In the genomic region with DNA sequence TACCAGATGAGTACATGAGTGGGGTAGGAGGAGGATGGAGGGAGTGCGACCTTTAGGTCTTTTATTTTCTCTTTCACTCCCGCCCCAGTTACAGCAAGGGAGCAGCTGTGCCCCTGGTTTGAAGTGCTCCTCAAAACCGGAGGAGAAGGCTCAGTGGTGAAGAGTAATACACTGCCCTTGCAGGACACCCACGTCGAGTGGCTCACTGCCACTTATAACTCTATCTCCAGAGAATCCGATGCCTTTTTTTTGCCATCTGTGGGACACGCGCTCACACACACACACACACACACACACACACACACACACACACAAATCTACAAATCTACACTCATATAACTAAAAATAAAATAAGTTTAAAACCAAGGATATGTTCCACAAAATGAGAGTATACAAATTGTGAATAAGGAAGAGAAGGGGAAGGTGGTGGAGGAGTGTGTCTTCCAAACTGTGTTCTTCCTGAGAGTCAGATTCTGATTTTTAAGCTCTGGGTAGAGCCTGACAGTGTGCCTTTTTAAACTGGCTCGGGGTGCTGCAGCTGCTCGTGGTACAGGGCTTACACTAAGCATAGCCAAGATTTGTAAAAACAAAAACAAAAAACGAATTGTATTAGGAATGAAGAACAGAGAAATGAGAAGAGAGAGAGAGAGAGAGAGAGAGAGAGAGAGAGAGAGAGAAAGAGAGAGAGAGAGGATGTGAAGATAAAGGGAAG, we compare ENCODE assay signal across 8 mouse cellular contexts. TPM values are rescaled to one million over a fixed set of nuclear protein-coding genes. Genes with fewer than 3 reads are reported as not detected.
DNase-seq lines count a peak whose midpoint lies in the region; ATAC-seq and TF ChIP-seq lines count a peak whose summit lies in the region.

No protein-coding gene starts in this region.

- H3K27ac ChIP-seq in heart, embryonic 11.5 days (ENCODE audit: low read depth, low read length): no peak overlapping the region
- H3K27ac ChIP-seq in hindbrain, embryonic 13.5 days: no peak overlapping the region
- H3K27ac ChIP-seq in midbrain, embryonic 10.5 days (replicated peaks): no peak overlapping the region

- TF ChIP-seq CTCF in E14TG2a.4 (conservative IDR thresholded peaks at IDR 0.05; ENCODE audit: low read length): no peak

- no peaks in the 10 kb centered on the region for H3K9me3 ChIP-seq in heart, embryonic 11.5 days (replicated peaks; ENCODE audit: control insufficient read depth, low read length)
- H3K9me3 ChIP-seq in E14TG2a.4 (ENCODE audit: low read length): no peaks in the 10 kb centered on the region
- no peaks in the 10 kb centered on the region for H3K9me3 ChIP-seq in hindbrain, embryonic 13.5 days
- no peaks in the 10 kb centered on the region for H3K9me3 ChIP-seq in midbrain, embryonic 10.5 days (replicated peaks)

- H3K9ac ChIP-seq in heart, embryonic 11.5 days (ENCODE audit: low read depth, low read length): no peak overlapping the region
- H3K9ac ChIP-seq in hindbrain, embryonic 13.5 days: no peak overlapping the region

- 81% methylated on average over 11 of the region's 11 CpGs for WGBS in heart, embryonic 11.5 days (ENCODE audit: insufficient replicate concordance)
- WGBS in hindbrain, embryonic 13.5 days: 91% methylated on average over 11 of the region's 11 CpGs
- 90% methylated on average over 11 of the region's 11 CpGs for WGBS in midbrain, embryonic 10.5 days

- intact Hi-C loops in heart, postnatal 36 days (cut with DNase I): no loop called here

- no peaks in the 10 kb centered on the region for H3K36me3 ChIP-seq in heart, embryonic 11.5 days (ENCODE audit: control insufficient read depth, insufficient read depth, low read length)
- H3K36me3 ChIP-seq in E14TG2a.4 (ENCODE audit: insufficient read depth, low read length): peaks cover 21% of the 10 kb centered on the region
- no peaks in the 10 kb centered on the region for H3K36me3 ChIP-seq in hindbrain, embryonic 13.5 days
- peaks cover 22% of the 10 kb centered on the region for H3K36me3 ChIP-seq in midbrain, embryonic 10.5 days

- peak overlapping the region; percentile 82 for H3K4me2 ChIP-seq in heart, embryonic 11.5 days
- peak overlapping the region; percentile 79; the same call in 1 of the 2 replicates for H3K4me2 ChIP-seq in hindbrain, embryonic 13.5 days

- no peak for ATAC-seq in heart, embryonic 11.5 days (replicated peaks; ENCODE audit: insufficient number of reproducible peaks, low FRiP score, low TSS enrichment)
- ATAC-seq in hindbrain, embryonic 13.5 days (ENCODE audit: low FRiP score): no peak

- DNase-seq in heart, postnatal 36 days: no peak
- no peak for DNase-seq in midbrain, embryonic 10.5 days (ENCODE audit: low spot score)
- DNase-seq in cerebellum, postnatal 25 days: no peak
- no peak for DNase-seq in right cerebral cortex, postnatal 25 days
- DNase-seq in lung, adult 18-20 months: no peak

- H3K27me3 ChIP-seq in heart, embryonic 11.5 days (ENCODE audit: control insufficient read depth, insufficient read depth, low read length): no peaks in the 10 kb centered on the region
- H3K27me3 ChIP-seq in E14TG2a.4 (ENCODE audit: insufficient read depth, low read length): no peaks in the 10 kb centered on the region
- H3K27me3 ChIP-seq in hindbrain, embryonic 13.5 days: no peaks in the 10 kb centered on the region
- H3K27me3 ChIP-seq in midbrain, embryonic 10.5 days (ENCODE audit: low read depth, poor library complexity, severe bottlenecking): no peaks in the 10 kb centered on the region

- peaks cover 13% of the 10 kb centered on the region for H3K4me1 ChIP-seq in heart, embryonic 11.5 days (ENCODE audit: control insufficient read depth, insufficient read depth, low read length)
- peaks cover 26% of the 10 kb centered on the region for H3K4me1 ChIP-seq in E14TG2a.4 (replicated peaks; ENCODE audit: low read depth, low read length)
- H3K4me1 ChIP-seq in hindbrain, embryonic 13.5 days (replicated peaks): peaks cover 26% of the 10 kb centered on the region
- H3K4me1 ChIP-seq in midbrain, embryonic 10.5 days: peaks cover 23% of the 10 kb centered on the region

- H3K4me3 ChIP-seq in heart, embryonic 11.5 days (ENCODE audit: low read depth, low read length): peak overlapping the region; percentile 78; the same call in 1 of the 2 replicates
- 0 out of 2 replicates have a peak overlapping the region, but pooled peaks have one; percentile 92 for H3K4me3 ChIP-seq in E14TG2a.4 (replicated peaks; ENCODE audit: low read length)
- H3K4me3 ChIP-seq in hindbrain, embryonic 13.5 days: peak overlapping the region; percentile 79
- peak overlapping the region; percentile 90; the same call in 1 of the 2 replicates for H3K4me3 ChIP-seq in midbrain, embryonic 10.5 days

RNA-seq across cellular contexts. Expression of a gene that starts 0.9 kb away (rescaled TPM):
- 75.0 and 75.8 TPM in 2 replicates for polyA plus RNA-seq in heart, embryonic 11.5 days (2014; fragmentation: Nextera tagmentation; extraction: Ambion mirVana)
- 10 to 100 TPM; 15.3 to 17.0 TPM for total RNA-seq in heart, postnatal 36 days (2021)
- 109 and 112 TPM in 2 replicates for polyA plus RNA-seq in hindbrain, embryonic 13.5 days (2015; fragmentation: Nextera tagmentation; extraction: Ambion mirVana)
- 123 and 140 TPM in 2 replicates for polyA plus RNA-seq in midbrain, embryonic 10.5 days (2016; fragmentation: Nextera tagmentation; extraction: Ambion mirVana)
